Mouse (Mus musculus): ENCODE measurements around the gene Fcmr. TPM values are rescaled to one million over a fixed set of nuclear protein-coding genes. Genes with fewer than 3 reads are reported as not detected.

The Fcmr gene
- polyA plus RNA-seq, 1 experiment, result not detected

- Histone ChIP-seq H3K4me1 (ENCODE audit: control insufficient read depth) (peaks cover 2% of the 10 kb centered on the region), H3K27me3 (ENCODE audit: control insufficient read depth) (no peaks in the 10 kb centered on the region), H3K9me3 (ENCODE audit: control insufficient read depth, low read length) (no peaks in the 10 kb centered on the region), H3K4me3 (replicated peaks) (no peak overlapping the region), H3K36me3 (ENCODE audit: control insufficient read depth) (no peaks in the 10 kb centered on the region)
- TF ChIP-seq TAL1 (IDR thresholded peaks at IDR 0.05; ENCODE audit: low read length) (no peak), GATA1 (IDR thresholded peaks at IDR 0.05; ENCODE audit: low read length) (no peak)
These were observed 33.0 kb upstream of the Fcmr start for GRCm38 (mm10) chr1:130832230-130833149.

- Histone ChIP-seq H3K27me3 (ENCODE audit: control insufficient read depth) (no peaks in the 10 kb centered on the region), H3K9me3 (ENCODE audit: control insufficient read depth, low read length) (no peaks in the 10 kb centered on the region), H3K4me3 (replicated peaks) (no peak overlapping the region), H3K4me1 (ENCODE audit: control insufficient read depth) (no peaks in the 10 kb centered on the region), H3K36me3 (ENCODE audit: control insufficient read depth) (no peaks in the 10 kb centered on the region)
- TF ChIP-seq TAL1 (IDR thresholded peaks at IDR 0.05; ENCODE audit: low read length) (no peak), GATA1 (IDR thresholded peaks at IDR 0.05; ENCODE audit: low read length) (no peak)
These were observed 30.1 kb upstream of the Fcmr start for GRCm38 (mm10) chr1:130835161-130835936.

- Histone ChIP-seq H3K4me1 (ENCODE audit: control insufficient read depth) (no peaks in the 10 kb centered on the region), H3K4me3 (replicated peaks) (no peak overlapping the region), H3K36me3 (ENCODE audit: control insufficient read depth) (no peaks in the 10 kb centered on the region), H3K9me3 (ENCODE audit: control insufficient read depth, low read length) (no peaks in the 10 kb centered on the region), H3K27me3 (ENCODE audit: control insufficient read depth) (no peaks in the 10 kb centered on the region)
- no peak for TF ChIP-seq GATA1 (IDR thresholded peaks at IDR 0.05; ENCODE audit: low read length)
- no peak for TF ChIP-seq TAL1 (IDR thresholded peaks at IDR 0.05; ENCODE audit: low read length)
These were observed 27.2 kb upstream of the Fcmr start for GRCm38 (mm10) chr1:130838288-130838687.

GRCm38 (mm10) chr1:130840599-130841379, 24.7 kb upstream of the Fcmr start:
- H3K27me3 ChIP-seq (ENCODE audit: control insufficient read depth), result no peaks in the 10 kb centered on the region
- no peak overlapping the region for H3K4me3 ChIP-seq (replicated peaks)
- H3K4me1 ChIP-seq (ENCODE audit: control insufficient read depth), result no peaks in the 10 kb centered on the region
- no peaks in the 10 kb centered on the region for H3K9me3 ChIP-seq (ENCODE audit: control insufficient read depth, low read length)
- H3K36me3 ChIP-seq (ENCODE audit: control insufficient read depth), result no peaks in the 10 kb centered on the region
- TF ChIP-seq GATA1 (IDR thresholded peaks at IDR 0.05; ENCODE audit: low read length), result no peak
- no peak for TF ChIP-seq TAL1 (IDR thresholded peaks at IDR 0.05; ENCODE audit: low read length)

GRCm38 (mm10) chr1:130841621-130842020, 23.8 kb upstream of the Fcmr start:
- Histone ChIP-seq H3K36me3 (ENCODE audit: control insufficient read depth) (no peaks in the 10 kb centered on the region), H3K4me1 (ENCODE audit: control insufficient read depth) (no peaks in the 10 kb centered on the region), H3K9me3 (ENCODE audit: control insufficient read depth, low read length) (no peaks in the 10 kb centered on the region), H3K4me3 (replicated peaks) (no peak overlapping the region), H3K27me3 (ENCODE audit: control insufficient read depth) (no peaks in the 10 kb centered on the region)
- TF ChIP-seq TAL1 (IDR thresholded peaks at IDR 0.05; ENCODE audit: low read length) (no peak), GATA1 (IDR thresholded peaks at IDR 0.05; ENCODE audit: low read length) (no peak)

GRCm38 (mm10) chr1:130844516-130844915, 21.0 kb upstream of the Fcmr start:
- Histone ChIP-seq H3K27me3 (ENCODE audit: control insufficient read depth) (no peaks in the 10 kb centered on the region), H3K36me3 (ENCODE audit: control insufficient read depth) (no peaks in the 10 kb centered on the region), H3K4me3 (replicated peaks) (no peak overlapping the region), H3K9me3 (ENCODE audit: control insufficient read depth, low read length) (no peaks in the 10 kb centered on the region), H3K4me1 (ENCODE audit: control insufficient read depth) (no peaks in the 10 kb centered on the region)
- no peak for TF ChIP-seq TAL1 (IDR thresholded peaks at IDR 0.05; ENCODE audit: low read length)

GRCm38 (mm10) chr1:130849530-130850214, 15.8 kb upstream of the Fcmr start:
- H3K4me3 ChIP-seq (replicated peaks), result no peak overlapping the region
- no peaks in the 10 kb centered on the region for H3K27me3 ChIP-seq (ENCODE audit: control insufficient read depth)
- H3K36me3 ChIP-seq (ENCODE audit: control insufficient read depth), result no peaks in the 10 kb centered on the region
- H3K9me3 ChIP-seq (ENCODE audit: control insufficient read depth, low read length), result no peaks in the 10 kb centered on the region
- H3K4me1 ChIP-seq (ENCODE audit: control insufficient read depth), result no peaks in the 10 kb centered on the region
- TF ChIP-seq TAL1 (IDR thresholded peaks at IDR 0.05; ENCODE audit: low read length) (no peak), GATA1 (IDR thresholded peaks at IDR 0.05; ENCODE audit: low read length) (no peak)

GRCm38 (mm10) chr1:130850405-130850804, 15.1 kb upstream of the Fcmr start:
- Histone ChIP-seq H3K4me1 (ENCODE audit: control insufficient read depth) (no peaks in the 10 kb centered on the region), H3K9me3 (ENCODE audit: control insufficient read depth, low read length) (no peaks in the 10 kb centered on the region), H3K27me3 (ENCODE audit: control insufficient read depth) (no peaks in the 10 kb centered on the region), H3K36me3 (ENCODE audit: control insufficient read depth) (no peaks in the 10 kb centered on the region), H3K4me3 (replicated peaks) (no peak overlapping the region)
- no peak for TF ChIP-seq GATA1 (IDR thresholded peaks at IDR 0.05; ENCODE audit: low read length)
- TF ChIP-seq TAL1 (IDR thresholded peaks at IDR 0.05; ENCODE audit: low read length), result no peak

Measured in erythroblast, embryonic 14.5 days (primary cell).